Mouse (Mus musculus) adrenal gland (tissue): Measurements from ENCODE around the gene Rhbdf1.

Source experiments
- intact Hi-C: fragments of 180-260 bp; cut with DNase I; formaldehyde crosslinking; loops from one replicate; pipeline ENCODE4 v1.15.1; 2025

The Rhbdf1 gene

DNA sequence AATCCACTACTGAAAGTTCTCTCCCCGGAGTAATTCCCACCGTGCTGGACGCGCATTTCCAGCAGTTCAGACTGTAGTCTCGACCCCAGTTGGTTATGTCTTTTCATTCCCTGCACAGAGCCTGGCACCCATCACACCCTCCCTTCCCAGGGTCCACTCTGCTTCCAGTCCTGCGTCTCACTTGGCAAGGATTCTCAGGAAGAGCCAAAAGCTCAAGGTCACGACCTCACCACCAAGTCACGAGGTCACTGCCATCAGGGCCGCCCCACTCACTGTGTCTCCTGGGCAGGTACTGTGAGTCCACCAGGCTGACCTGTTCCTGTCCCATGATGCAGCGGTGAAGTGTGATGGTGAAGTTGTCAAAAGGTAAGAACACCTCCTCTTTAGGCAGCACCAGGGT lies 28.0 kb downstream of the Rhbdf1 start:
- intact Hi-C loops: no loop called here

DNA sequence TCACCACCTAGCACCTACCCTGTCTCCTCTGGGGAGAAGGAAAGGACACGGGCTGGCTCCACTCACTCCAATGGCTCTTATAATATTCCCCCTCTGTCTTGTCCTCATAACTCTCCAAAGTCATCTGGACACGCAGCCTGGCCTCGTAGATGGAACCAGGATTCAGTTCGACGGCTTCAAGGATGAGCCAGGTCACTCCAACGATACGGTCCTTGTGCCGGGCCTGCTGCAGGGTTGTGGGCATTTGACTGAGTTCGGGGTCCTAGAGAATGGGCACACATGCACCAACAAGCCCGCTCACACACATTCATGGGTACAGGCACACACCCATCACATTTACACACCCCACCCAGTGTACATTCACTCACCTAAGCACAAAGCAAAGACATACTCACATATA lies 28.9 kb downstream of the Rhbdf1 start:
- intact Hi-C loops: no loop called here

DNA sequence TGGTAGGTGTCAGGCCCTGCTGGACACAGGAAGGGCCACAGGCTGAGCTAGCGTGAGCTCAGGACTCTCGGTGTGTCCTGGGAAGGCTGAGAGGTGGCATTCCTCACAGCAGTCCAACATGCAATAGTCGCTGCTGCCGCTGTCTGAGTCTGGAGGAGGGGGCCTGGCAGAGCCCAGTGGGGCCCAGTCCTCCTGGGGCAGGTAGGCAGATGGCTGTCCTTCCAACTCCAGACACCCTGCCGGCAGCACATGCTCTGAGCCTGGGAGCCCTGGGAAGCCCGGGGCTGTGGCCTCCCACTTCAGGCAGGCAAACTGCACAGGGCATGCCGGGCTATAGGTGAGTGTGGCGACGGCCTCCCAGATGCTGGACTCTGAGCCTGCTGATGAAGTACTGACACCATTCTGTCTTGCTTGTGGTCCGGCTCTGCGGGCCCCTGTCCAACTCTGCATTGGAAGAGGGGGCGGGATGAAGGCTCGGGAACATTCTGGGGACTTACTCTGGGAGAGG lies 31.4 kb downstream of the Rhbdf1 start:
- intact Hi-C loops: no loop called here

DNA sequence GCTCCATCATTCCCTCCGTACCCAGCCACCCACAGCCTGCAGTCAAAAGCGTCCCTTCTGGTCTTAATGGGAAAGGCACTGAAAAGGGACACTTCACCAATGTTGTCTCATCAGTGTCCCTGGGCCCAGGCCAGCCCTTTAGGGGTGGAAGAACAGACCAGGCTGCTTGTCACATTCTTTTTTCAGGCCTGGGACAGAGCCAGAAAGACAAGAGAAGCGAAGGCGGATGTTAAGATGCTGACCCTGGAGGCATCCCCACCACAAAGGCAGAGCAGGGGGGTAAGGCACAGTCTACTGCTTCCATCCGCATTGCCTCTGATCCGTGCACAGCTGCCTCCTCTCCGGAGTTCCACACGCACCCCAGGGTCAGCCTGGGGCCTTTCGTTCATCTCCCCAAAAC lies 32.0 kb downstream of the Rhbdf1 start:
- intact Hi-C loops: no loop called here

DNA sequence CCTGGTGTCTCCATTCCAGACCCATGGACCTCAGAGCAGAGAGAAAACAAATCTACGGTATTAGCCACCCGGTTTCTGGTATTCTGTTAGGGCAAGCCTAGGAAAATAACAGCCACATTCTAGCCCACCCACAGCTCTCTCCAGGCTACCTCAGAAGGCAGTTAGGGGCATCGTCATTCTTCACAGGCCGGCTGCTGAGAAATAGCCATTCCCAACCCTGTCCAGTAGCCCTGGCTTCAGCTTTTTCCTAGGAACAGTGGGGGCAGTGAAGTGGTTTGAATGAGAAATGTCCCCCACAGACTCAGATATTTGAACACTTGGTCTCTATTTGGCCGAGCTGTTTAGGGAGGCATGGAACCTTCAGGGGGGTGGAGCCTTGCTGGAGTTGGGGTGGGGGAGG lies 32.7 kb downstream of the Rhbdf1 start:
- intact Hi-C loops: no loop called here

DNA sequence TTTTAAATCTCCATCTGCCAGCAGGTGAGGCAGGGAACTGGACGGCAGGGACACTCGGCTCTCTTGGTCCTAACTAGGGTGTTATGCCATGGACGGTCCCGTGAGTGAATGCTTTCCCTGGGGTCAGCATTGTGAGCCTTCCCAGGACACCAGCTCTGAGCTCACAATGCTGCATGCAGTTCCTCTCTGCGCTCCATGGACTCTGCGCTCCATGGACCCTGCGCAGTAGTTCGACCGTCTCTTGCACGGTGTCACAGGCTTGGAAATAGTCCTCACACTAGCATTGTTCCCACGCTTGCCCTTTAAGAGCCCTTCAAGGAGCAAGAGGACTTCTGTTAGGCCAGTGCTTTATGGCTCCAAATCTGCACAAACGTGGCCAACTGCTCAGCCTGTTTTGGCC lies 33.2 kb downstream of the Rhbdf1 start:
- intact Hi-C loops: no loop called here

DNA sequence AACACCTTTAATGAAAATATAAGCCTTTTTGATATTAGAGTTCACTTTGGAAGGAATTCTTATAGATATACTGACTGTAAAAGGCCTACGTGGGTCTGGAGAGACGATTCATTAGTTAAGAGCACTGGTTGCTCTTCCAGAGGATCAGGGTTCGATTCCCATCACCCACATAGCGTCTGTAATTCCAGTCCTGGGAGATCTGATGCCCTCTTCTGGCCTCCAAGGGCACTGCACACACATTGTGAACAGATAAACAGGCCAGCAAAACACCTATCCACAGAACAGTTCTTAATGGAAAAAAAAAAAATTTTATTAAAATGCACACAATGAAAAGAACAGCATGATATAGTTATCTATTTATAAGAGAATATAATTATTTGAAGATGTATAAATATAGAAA lies 34.8 kb downstream of the Rhbdf1 start:
- intact Hi-C loops: no loop called here

DNA sequence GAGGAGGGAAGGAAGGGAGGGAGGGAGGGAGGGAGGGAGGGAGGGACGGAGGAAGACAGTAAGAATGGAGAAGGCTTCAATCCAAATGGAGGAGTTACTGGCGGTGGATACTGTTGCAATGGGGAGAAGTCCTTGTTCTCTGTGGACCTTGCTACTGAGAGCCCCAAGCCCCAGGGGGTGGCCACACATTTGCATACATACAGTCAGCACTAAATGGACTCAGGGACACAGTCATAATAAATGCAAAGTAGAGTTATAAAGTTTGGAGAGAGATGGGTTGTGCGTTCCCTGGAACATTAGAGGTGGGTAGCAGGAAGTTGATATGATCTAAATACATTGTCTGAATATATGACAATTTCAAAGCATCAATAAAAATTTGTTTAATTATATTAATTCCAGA lies 36.1 kb downstream of the Rhbdf1 start:
- intact Hi-C loops: no loop called here

DNA sequence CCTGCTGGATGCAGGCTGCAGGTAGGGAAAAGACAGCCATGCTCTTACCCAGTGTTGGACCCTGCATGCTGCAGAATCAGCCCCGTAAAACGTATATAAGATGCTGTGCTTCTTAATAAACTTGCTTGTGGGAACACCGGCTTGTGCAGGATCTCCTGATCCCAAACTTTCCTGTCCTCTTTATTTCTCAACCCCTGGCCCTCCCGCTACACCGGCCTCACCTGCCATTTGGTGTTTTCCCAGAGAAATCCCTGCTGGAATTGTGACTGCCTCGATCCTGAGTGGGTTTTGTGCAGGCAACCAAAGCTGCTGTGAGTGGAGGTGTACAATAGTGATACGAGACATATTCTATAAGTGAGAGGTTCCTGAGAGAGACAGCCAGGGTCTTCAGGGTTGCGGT lies 37.6 kb downstream of the Rhbdf1 start:
- intact Hi-C loops: loop anchor here (5.0 kb wide), 2 partner anchors 103 to 138 kb away; partner anchors contain the start of gene Hbq1b

DNA sequence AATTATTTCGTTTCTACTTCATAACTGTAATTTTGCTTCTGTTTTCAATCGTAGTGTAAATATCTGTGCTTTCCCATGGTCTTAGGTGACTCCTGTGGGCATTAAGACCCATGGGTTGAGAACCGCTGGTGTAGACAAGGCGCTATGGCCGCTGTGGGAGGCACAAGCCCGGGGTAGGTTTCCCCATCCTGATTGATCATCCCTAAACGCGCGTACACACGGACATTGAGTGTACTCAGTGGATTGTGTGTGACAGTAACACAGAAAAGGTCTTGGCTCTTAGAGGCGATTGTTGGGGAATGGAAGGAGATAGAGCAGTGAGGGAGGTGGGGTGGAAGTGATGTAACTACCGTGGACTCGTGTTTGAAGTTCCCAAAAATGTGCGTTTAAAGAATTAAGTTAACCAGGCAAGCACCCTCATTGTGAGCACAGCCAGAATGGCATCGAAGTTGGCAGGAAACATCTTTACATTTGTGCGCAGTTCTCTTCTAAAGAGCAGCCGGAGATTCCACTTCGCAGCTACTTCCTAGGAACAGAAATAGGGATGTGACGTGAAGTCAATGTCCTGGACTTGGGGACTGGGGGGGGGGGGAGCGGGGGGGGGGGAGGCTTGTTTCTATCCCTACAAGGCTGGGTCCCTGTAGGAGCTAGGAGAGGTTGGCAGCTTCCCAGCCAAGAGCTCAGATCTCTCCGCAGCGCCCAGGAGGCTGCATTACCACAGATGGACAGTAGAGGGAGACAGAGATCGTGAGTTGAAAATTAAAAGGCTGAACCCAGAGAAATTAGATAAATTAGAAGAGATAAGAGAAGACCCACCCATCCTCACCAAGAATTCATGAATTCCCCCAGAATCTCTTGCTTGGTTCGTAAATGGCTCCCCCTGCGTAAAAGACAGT lies 39.9 kb downstream of the Rhbdf1 start:
- intact Hi-C loops: loop anchor here (2.0 to 5.0 kb wide), 3 partner anchors 57 to 140 kb away; partner anchors contain the start of gene Hbq1b

DNA sequence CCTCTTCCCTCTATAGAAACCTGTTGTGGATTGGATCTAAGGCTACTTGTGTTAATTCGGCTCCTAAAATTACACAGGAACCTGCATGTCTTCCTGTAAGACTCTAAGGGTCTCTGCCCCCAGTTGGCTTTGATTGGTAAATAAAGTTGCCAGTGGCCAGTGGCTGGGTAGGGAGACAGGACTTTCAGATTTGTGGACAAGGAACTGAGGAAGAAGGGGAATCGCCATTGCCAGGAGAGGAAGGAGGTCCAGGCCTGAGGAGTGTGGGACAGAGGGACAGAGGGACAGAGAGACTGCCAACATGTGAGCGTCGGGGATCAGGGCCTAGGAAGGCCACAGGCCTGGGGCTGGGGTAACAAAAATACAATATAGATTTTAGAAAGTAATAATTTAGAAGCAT lies 40.9 kb downstream of the Rhbdf1 start:
- intact Hi-C loops: loop anchor here (5.0 kb wide), 2 partner anchors 106 to 141 kb away; partner anchors contain the start of gene Hbq1b

DNA sequence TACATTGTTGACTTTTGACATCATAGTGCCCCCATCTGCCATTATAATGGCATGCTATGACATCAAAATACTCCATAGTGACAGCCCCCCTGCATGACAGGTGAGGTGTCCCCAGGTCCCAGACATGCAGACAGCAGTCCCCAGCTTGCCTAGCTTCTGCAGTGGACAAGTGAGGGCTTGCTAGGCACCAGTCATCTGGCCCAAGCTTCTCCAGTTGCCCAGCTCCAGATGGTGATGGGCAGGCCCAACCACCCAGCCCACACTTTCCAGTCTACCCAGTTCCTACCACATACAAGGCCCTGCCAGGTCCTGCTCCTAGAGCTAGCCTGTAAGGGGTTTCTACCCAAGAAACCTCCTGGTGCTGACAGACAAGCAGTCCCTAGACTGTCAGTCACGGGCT lies 43.6 kb downstream of the Rhbdf1 start:
- intact Hi-C loops: no loop called here

DNA sequence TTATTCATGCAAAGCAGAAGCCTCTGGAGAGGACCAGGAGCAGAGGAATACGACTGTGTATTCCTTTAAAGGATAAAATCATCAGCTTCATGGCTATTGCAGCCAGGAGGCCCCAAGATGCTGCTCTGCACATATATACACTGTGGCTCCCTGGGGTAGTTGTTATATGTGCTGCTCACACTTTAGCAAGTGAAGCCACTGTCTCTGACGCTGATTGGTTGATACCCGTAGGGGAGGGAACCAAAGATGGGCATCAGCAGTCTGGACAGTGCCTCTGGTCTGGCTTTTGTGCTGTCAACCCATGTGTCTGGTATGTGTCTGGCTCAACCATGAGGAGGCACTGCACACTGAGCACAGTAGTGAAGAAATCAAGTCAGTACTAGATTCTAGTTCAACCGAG lies 55.4 kb downstream of the Rhbdf1 start:
- intact Hi-C loops: loop anchor here (10.0 kb wide), 1 partner anchor 492 kb away; the partner anchor contains the start of gene Bod1

DNA sequence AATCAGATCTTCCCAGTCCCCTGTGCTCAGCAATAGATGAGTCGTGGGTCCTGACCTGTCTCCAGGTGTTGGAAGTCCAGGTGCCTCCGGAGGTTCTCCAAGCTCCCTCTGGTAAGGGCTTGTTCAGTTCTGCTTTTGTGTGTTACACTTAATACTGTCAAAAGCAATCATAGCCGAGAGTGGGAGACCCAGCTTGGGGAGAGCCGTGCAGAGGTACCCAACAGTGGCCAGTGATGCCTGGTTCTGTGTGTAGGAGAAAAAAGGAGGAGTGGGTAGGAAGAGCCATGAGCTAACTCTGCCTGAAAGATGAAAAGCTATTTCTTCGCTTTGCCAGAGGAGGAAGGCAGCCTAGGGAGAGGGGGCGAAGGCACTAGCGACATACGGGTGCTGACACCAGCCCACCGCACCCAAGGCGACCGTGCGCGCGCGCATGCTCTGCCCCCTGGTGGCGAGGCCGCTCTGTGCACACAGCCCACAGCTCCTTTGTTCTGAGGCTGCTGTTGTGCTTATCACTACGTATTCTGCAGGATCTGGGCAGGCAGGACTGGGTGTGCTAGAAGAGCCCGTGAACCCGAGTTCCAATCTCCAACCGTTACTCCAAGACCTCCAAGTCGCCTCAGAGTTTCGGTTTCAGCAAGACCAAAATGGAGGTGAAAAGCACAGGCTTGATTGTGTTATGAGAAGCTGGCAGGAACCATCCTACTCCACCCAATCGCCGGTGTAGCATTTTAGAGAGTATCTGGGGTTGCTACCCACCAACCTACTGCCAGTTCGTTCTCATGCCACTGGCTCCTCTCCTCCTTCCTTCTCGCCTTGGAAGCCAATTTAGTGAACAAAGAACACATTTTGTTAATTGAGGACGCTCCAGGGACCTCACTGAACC lies 59.9 kb downstream of the Rhbdf1 start:
- intact Hi-C loops: loop anchor here (5.0 to 10.0 kb wide), 2 partner anchors 160 to 487 kb away; partner anchors contain the start of genes Bod1 and Nsg2

DNA sequence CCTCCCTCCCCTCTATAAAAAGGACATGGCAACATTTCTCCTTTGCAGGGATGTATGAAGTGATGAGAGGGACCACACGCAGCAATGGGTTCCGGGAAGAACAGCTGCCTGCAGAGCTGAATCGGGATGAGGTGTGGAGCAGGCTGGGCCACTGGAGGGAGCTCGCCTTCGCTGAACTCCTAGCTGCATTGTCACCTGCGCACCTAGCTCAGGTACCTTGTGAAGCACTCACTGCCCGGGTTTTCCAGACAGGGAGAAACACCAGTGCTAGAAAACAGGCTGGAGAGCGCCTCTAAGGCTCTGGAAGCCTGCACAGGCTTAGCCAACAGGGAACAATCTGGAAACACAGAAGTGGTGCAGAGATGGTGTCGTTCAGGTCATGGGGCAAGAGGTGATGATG lies 60.6 kb downstream of the Rhbdf1 start:
- intact Hi-C loops: loop anchor here (5.0 to 10.0 kb wide), 2 partner anchors 159 to 487 kb away; partner anchors contain the start of genes Bod1 and Nsg2

DNA sequence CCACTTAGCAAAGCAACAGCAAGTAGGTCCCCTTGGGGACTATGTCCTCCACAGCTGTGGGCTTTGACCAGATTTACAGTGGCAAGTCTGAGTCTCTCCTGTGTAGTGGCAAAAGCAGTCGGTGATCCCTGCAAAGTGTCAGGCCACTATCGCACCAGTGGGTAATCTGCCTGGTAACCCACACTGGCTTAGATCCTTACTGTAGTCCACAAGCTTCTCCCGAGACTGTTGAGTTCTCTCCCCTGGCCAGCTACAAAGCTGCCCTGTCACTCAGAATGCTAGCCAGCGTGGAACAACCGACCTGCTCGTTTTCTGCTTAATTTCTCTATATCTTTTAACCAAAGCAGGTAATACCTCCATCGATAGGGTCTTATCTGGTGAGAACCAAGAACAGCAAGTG lies 61.8 kb downstream of the Rhbdf1 start:
- intact Hi-C loops: loop anchor here (5.0 to 10.0 kb wide), 2 partner anchors 158 to 486 kb away; partner anchors contain the start of genes Bod1 and Nsg2
